Mouse (Mus musculus): ENCODE results near the gene Vps52.
"Not testable (repeated sequence)": the region's sequence is repeated elsewhere in the genome, so short reads cannot be mapped to it uniquely, and the experiment has no call there.

The Vps52 gene

GRCm38 (mm10) chr17:33941381-33941780 lies 14.2 kb upstream of the Vps52 start:
- DNase-seq (ENCODE audit: low spot score in 2 of 2) = no peak

GRCm38 (mm10) chr17:33943454-33943853 lies 12.2 kb upstream of the Vps52 start:
- DNase-seq (ENCODE audit: low spot score in 2 of 2) = no peak

- DNase-seq (ENCODE audit: low spot score in 2 of 2) = no peak
These were observed 8.1 kb upstream of the Vps52 start for GRCm38 (mm10) chr17:33947430-33948089.

GRCm38 (mm10) chr17:33948090-33948904 lies 7.3 kb upstream of the Vps52 start:
- DNase-seq (ENCODE audit: low spot score in 2 of 2) = no peak

GRCm38 (mm10) chr17:33948905-33949537 lies 6.6 kb upstream of the Vps52 start:
- DNase-seq (ENCODE audit: low spot score in 2 of 2) = no peak

- DNase-seq (ENCODE audit: low spot score in 2 of 2) = peak in 1 of 2 experiments; percentile 59
These were observed 5.4 kb upstream of the Vps52 start for GRCm38 (mm10) chr17:33950131-33950625.

GRCm38 (mm10) chr17:33951021-33951946 lies 4.3 kb upstream of the Vps52 start, which contains the start of gene B3galt4:
Gene B3galt4, minus strand, starts transcription at chr17:33951488.
- peak; percentile 82 to 83 for DNase-seq (ENCODE audit: low spot score in 2 of 2)

GRCm38 (mm10) chr17:33952015-33952414 lies 3.6 kb upstream of the Vps52 start:
- not testable (repeated sequence) for DNase-seq (ENCODE audit: low spot score in 2 of 2)

GRCm38 (mm10) chr17:33952879-33953278 lies 2.7 kb upstream of the Vps52 start:
- no peak for DNase-seq (ENCODE audit: low spot score in 2 of 2)

- no peak for DNase-seq (ENCODE audit: low spot score in 2 of 2)
These were observed 2.3 kb upstream of the Vps52 start for GRCm38 (mm10) chr17:33953310-33953709.

- no peak for DNase-seq (ENCODE audit: low spot score in 2 of 2)
These were observed 1.5 kb upstream of the Vps52 start for GRCm38 (mm10) chr17:33953961-33954565.

- no peak for DNase-seq (ENCODE audit: low spot score in 2 of 2)
These were observed 712 bp upstream of the Vps52 start for GRCm38 (mm10) chr17:33954646-33955554.

- no peak for DNase-seq (ENCODE audit: low spot score in 2 of 2)
These were observed 724 bp downstream of the Vps52 start for GRCm38 (mm10) chr17:33956336-33956735.

GRCm38 (mm10) chr17:33957493-33957892 lies 1.9 kb downstream of the Vps52 start:
- no peak for DNase-seq (ENCODE audit: low spot score in 2 of 2)

GRCm38 (mm10) chr17:33958451-33958850 lies 2.8 kb downstream of the Vps52 start:
- DNase-seq (ENCODE audit: low spot score in 2 of 2) = peak in 1 of 2 experiments; percentile 59

GRCm38 (mm10) chr17:33959135-33959534 lies 3.5 kb downstream of the Vps52 start:
- peak in 1 of 2 experiments; percentile 67 for DNase-seq (ENCODE audit: low spot score in 2 of 2)

GRCm38 (mm10) chr17:33959948-33960347 lies 4.3 kb downstream of the Vps52 start:
- DNase-seq (ENCODE audit: low spot score in 2 of 2) = peak in 1 of 2 experiments; percentile 59

GRCm38 (mm10) chr17:33962876-33963275 lies 7.3 kb downstream of the Vps52 start:
- DNase-seq (ENCODE audit: low spot score in 2 of 2) = no peak

- DNase-seq (ENCODE audit: low spot score in 2 of 2) = peak in 1 of 2 experiments; percentile 60
These were observed 9.7 kb downstream of the Vps52 start for GRCm38 (mm10) chr17:33965082-33965845.

Measured in urinary bladder, postnatal 4 days (tissue).